Mouse (Mus musculus) stomach, postnatal 0 days (tissue): ENCODE data around the gene Ibtk.

Experiments
- CTCF ChIP-seq: IDR thresholded peaks from 2 replicates; pipeline ENCODE4 v1.5.1; 2016; ENCODE audit warnings: antibody characterized with exemption, low read depth, mild to moderate bottlenecking, moderate library complexity
- EP300 ChIP-seq: optimal IDR thresholded peaks from 2 replicates; pipeline ENCODE3; 2016; ENCODE audit warnings: antibody characterized with exemption

DNA sequence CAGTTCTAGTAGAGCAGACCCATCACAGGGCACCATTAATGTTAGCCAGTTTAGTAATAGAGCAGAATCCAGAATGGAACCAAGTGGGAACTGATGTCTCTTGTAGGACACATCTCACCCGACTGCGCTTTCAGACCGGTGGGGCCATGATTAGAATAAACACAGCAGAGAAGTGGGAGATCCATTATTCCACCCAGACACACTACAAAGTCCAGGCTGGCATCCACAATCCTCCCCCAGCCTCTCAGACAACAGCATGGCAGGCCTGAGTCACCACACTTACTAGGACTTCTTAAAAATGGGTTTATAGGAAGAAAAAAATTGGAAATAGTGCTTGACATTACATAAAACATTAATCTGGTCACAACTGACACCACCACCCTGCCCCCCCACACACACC is 53.5 kb downstream of the Ibtk start:
- TF ChIP-seq CTCF (no peak), EP300 (no peak)
